Mouse (Mus musculus) retina, adult 2 months (tissue): ENCODE data around the gene Otud5.
A peak's percentile ranks its signal among the peaks of the same experiment; 100 is the strongest.
"Not testable (repeated sequence)": the region's sequence is repeated elsewhere in the genome, so short reads cannot be mapped to it uniquely, and the experiment has no call there.

ENCODE experiments used
- DNase-seq: peaks from one replicate; pipeline ENCODE4 v3.0.0-alpha.2; 2012; ENCODE audit warnings: low read depth, low spot score

Gene Otud5

GRCm38 (mm10) chrX:7879819-7880218 lies 38.7 kb downstream of the Otud5 start:
- peak; percentile 52 for DNase-seq

DNA sequence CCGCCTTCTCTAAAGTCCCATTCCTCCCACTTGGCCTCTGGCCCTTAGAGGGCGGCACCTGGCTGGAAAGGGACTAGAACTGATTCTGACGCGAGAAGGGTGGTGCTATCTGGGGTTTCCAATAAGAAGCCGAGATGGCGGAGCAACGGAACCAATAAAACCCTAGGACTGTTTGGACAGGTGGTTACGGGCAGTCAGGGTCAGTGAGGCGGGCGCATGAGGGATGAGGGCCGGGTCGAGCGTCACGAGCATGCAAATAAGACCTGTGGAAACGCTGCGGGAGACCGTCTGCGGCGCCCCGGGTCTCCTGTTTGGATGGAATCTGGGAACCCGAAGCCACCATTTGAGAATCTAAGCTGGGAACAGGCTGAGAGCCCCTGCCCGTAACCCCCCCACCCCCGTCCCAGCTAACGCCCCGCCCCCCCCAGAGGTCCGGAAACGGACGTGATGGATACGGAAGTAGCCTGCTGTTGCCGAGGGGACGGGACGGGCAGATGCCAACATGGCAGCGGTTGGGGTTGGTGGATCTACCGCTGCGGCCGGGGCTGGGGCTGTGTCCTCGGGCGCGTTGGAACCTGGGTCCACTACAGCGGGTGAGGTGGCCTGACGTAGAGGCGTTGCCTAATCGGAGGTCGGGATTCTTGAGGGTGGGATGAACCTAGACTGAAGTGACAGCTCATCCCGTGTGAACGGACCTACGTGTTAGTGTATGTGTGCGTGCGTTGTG lies 42.8 kb downstream of the Otud5 start, which contains the start of gene Slc35a2:
TSS of gene Slc35a2 (plus strand) at position 188 of the 727 bp plus-strand sequence.
- DNase-seq = peak; percentile 76

- no peak for DNase-seq
These were observed 57.0 kb downstream of the Otud5 start for GRCm38 (mm10) chrX:7898211-7898610.

DNA sequence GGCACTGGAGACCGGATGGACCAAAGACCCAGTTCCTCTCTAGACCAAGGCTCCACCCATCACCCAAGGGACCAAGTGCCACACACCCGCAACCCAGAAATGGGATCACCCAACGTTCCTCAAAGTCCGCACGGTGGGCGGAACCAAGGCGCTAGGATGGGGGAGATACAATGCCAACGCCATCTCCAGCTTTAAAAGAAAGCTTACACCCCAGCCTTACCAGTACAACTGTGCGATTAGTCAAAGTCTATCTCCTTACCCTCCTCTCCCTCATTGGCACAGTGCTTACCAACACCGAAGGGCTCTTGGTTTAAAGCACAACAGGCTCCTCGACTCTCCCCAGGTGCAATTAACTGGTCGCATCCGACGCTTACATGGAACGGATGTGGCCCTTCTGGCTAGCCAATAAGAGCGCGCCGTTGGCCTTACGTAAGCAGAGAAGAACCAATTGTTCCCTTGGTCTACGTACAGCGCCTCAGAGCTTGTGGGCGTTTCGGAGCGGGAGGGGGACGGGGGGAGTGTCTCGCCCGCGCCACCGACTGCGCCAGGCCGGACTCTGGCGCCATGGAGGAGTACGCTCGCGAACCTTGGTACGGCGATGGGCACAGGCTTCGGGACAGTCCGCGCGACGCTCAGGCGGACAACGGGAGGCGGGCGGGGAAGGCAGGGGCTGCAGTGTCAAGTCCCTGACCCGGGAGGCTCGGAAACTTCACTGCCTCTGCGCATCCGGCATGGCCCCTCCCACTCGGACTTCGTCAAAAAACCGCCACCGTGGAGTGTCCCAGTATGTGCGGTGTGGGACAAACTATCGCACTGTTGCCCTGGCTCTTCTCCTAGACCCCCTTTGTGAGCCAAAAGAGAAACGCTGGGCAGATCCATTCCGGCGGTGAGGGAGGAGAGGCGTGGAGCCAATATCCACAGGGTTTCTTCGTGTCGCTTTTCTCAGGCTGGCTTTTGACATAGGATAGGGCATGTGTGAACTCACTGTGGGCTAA lies 58.0 kb downstream of the Otud5 start, which contains the start of the genes Pqbp1 and Timm17b:
TSS of gene Pqbp1 (minus strand) at position 390 of the 995 bp plus-strand sequence.
TSS of gene Timm17b (plus strand) at position 478 of the 995 bp plus-strand sequence.
- DNase-seq = peak; percentile 78

GRCm38 (mm10) chrX:7904441-7904840 lies 63.3 kb downstream of the Otud5 start:
- no peak for DNase-seq

- DNase-seq = no peak
These were observed 66.6 kb downstream of the Otud5 start, which contains the start of gene Gm10491 for GRCm38 (mm10) chrX:7907735-7908134. Gm10491 (minus strand) TSS chrX:7907835.

GRCm38 (mm10) chrX:7909242-7909641 lies 68.1 kb downstream of the Otud5 start, which contains the start of gene Gm10490:
Gm10490 (plus strand) TSS chrX:7909542.
- not testable (repeated sequence) for DNase-seq

- no peak for DNase-seq
These were observed 69.3 kb downstream of the Otud5 start for GRCm38 (mm10) chrX:7910473-7910872.

DNA sequence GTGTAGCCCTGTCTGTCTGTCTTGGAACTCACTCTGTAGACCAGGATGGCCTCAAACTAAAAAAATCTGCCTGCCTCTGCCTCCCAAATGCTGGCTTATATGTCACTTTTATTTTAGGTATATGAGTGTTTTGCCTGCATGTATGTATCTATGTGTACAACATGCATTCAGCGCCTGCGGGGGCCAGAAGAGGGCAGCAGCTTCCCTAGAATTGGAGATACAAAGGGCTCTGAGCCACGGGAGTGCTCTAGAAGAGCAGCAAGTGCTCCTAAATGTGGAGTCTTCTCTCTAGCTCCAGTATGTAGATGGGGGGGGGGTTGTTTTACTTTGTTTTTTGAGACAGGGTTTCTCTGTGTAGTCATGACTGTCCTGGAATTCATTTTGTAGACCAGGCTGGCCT lies 74.5 kb downstream of the Otud5 start:
- DNase-seq = not testable (repeated sequence)

GRCm38 (mm10) chrX:7917960-7918359 lies 76.8 kb downstream of the Otud5 start:
- not testable (repeated sequence) for DNase-seq

GRCm38 (mm10) chrX:7919601-7920383 lies 78.6 kb downstream of the Otud5 start, which contains the start of gene Pcsk1n:
Pcsk1n (plus strand) TSS chrX:7919822.
- peak; percentile 62 for DNase-seq

GRCm38 (mm10) chrX:7922032-7922431 lies 80.9 kb downstream of the Otud5 start:
- DNase-seq = no peak
